Mouse (Mus musculus): ENCODE measurements at regions not wholly inside any gene's neighbourhood (a gene's known extent, or its start where the extent isn't known, plus 50 kb on each side); places are given as distances from the start of the nearest gene placed in this dataset.

- no peak for TF ChIP-seq POLR2A (IDR thresholded peaks at IDR 0.05; ENCODE audit: extremely low read depth, insufficient read depth, low read length)
- no peak for TF ChIP-seq CTCF (IDR thresholded peaks at IDR 0.05; ENCODE audit: extremely low read depth, insufficient read depth, low read length)
Measured at GRCm38 (mm10) chr6:66154831-66155230, 202.4 kb downstream of the 4930544G11Rik start.

All from cortical plate, adult 2 months (tissue).